ENCODE assay signal across 9 mouse cellular contexts in the genomic region with DNA sequence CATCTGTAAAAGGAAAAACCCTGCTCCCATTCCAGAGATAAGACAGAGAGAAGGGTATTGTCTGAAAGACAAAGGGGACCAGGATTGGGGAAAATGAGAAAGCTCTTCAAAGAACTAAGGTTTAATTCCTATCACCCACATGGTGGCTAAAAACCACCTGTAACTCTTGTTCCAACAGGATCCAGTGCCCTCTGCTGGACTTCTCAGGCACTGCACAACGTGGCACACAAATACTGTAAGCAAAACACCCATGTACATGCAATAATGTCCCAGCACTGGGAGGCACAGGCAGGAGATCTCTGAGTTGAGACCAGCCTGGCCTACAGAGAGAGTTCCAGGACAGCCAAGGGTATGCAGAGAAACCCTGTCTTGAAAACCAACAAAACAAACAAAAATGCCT. TPM values are rescaled to one million over a fixed set of nuclear protein-coding genes. Genes with fewer than 3 reads are reported as not detected.
DNase-seq lines count a peak whose midpoint lies in the region; ATAC-seq lines count a peak whose summit lies in the region.
"Had no signal": no experiment of that assay in that cellular context is flagged by ENCODE, and none has a peak within 500 bp of the region (broad histone marks: within the 10 kb centered on the region; RNA-seq: fewer than 3 reads in every experiment).

No protein-coding gene starts in this region.

- ATAC-seq in forebrain, embryonic 14.5 days = no peak
- no peak for ATAC-seq in forebrain, embryonic 15.5 days (replicated peaks)
- ATAC-seq in neural tube, embryonic 11.5 days (ENCODE audit: insufficient read depth, low FRiP score, low TSS enrichment) = no peak
- no peak for ATAC-seq in megakaryocyte, adult 5-6 weeks (ENCODE audit: poor library complexity, severe bottlenecking)

- peaks cover 50% of the 10 kb centered on the region for H3K36me3 ChIP-seq in forebrain, embryonic 14.5 days (ENCODE audit: control insufficient read depth, insufficient read depth, low read length)
- H3K36me3 ChIP-seq in forebrain, embryonic 15.5 days = peaks cover 44% of the 10 kb centered on the region
- peaks cover 29% of the 10 kb centered on the region for H3K36me3 ChIP-seq in neural tube, embryonic 11.5 days (ENCODE audit: control insufficient read depth, insufficient read depth, low read length)

- WGBS in forebrain, embryonic 14.5 days = 32% methylated on average over 1 of the region's 1 CpGs
- 31% methylated on average over 1 of the region's 1 CpGs for WGBS in forebrain, embryonic 15.5 days
- 33% methylated on average over 1 of the region's 1 CpGs for WGBS in neural tube, embryonic 11.5 days

- no peaks in the 10 kb centered on the region for H3K9me3 ChIP-seq in forebrain, embryonic 14.5 days (replicated peaks; ENCODE audit: control insufficient read depth, low read length)
- no peaks in the 10 kb centered on the region for H3K9me3 ChIP-seq in forebrain, embryonic 15.5 days
- no peaks in the 10 kb centered on the region for H3K9me3 ChIP-seq in neural tube, embryonic 11.5 days (ENCODE audit: control insufficient read depth, low read length)

- H3K4me1 ChIP-seq in forebrain, embryonic 14.5 days (ENCODE audit: control insufficient read depth, insufficient read depth, low read length) = peaks cover 13% of the 10 kb centered on the region
- H3K4me1 ChIP-seq in forebrain, embryonic 15.5 days = peaks cover 24% of the 10 kb centered on the region
- H3K4me1 ChIP-seq in neural tube, embryonic 11.5 days (ENCODE audit: control insufficient read depth, insufficient read depth, low read length) = peaks cover 14% of the 10 kb centered on the region

- no peak overlapping the region for H3K4me3 ChIP-seq in forebrain, embryonic 14.5 days (ENCODE audit: low read depth, low read length)
- no peak overlapping the region for H3K4me3 ChIP-seq in forebrain, embryonic 15.5 days
- no peak overlapping the region for H3K4me3 ChIP-seq in neural tube, embryonic 11.5 days (ENCODE audit: low read depth, low read length)

- peak; percentile 79 for DNase-seq in forebrain, embryonic 14.5 days (ENCODE audit: low spot score)
- DNase-seq in right cerebral cortex, adult 2 months (ENCODE audit: low spot score in 2 of 2) = peak; percentile 50 to 56
- DNase-seq in right cerebral cortex, postnatal 25 days = no peak
- DNase-seq in cerebellum, postnatal 14 days = peak; percentile 70 to 89
- DNase-seq in left cerebral cortex, adult 11 months (ENCODE audit: low spot score) = peak; percentile 47
- peak; percentile 71 for DNase-seq in neural tube, embryonic 11.5 days (ENCODE audit: low spot score)

- no peak overlapping the region for H3K27ac ChIP-seq in forebrain, embryonic 14.5 days (ENCODE audit: low read depth, low read length)
- H3K27ac ChIP-seq in forebrain, embryonic 15.5 days (replicated peaks) = no peak overlapping the region
- no peak overlapping the region for H3K27ac ChIP-seq in neural tube, embryonic 11.5 days (ENCODE audit: low read depth, low read length)

- H3K27me3 ChIP-seq in forebrain, embryonic 14.5 days (replicated peaks; ENCODE audit: control insufficient read depth, insufficient read depth, low read length) = no peaks in the 10 kb centered on the region
- no peaks in the 10 kb centered on the region for H3K27me3 ChIP-seq in forebrain, embryonic 15.5 days
- H3K27me3 ChIP-seq in neural tube, embryonic 11.5 days (ENCODE audit: control insufficient read depth, insufficient read depth, low read length) = no peaks in the 10 kb centered on the region

- H3K4me2 ChIP-seq in forebrain, embryonic 14.5 days (ENCODE audit: low read length) = no peak overlapping the region
- no peak overlapping the region for H3K4me2 ChIP-seq in forebrain, embryonic 15.5 days (replicated peaks)
- H3K4me2 ChIP-seq in neural tube, embryonic 11.5 days (ENCODE audit: low read depth) = no peak overlapping the region

- no peak overlapping the region for H3K9ac ChIP-seq in forebrain, embryonic 14.5 days (ENCODE audit: low read length)
- H3K9ac ChIP-seq in forebrain, embryonic 15.5 days (replicated peaks) = no peak overlapping the region
- no peak overlapping the region for H3K9ac ChIP-seq in neural tube, embryonic 11.5 days (ENCODE audit: low read length)

RNA-seq across cellular contexts. Expression of a gene that starts 2.9 kb away (rescaled TPM):
- 5.2 and 7.5 TPM in 2 replicates for polyA plus RNA-seq in forebrain, embryonic 14.5 days (2014; fragmentation: Nextera tagmentation; extraction: Ambion mirVana)
- polyA plus RNA-seq in forebrain, embryonic 15.5 days (2015; fragmentation: Nextera tagmentation; extraction: Ambion mirVana) = 13.8 and 14.8 TPM in 2 replicates
- 5.6 and 5.9 TPM in 2 replicates for polyA plus RNA-seq in neural tube, embryonic 11.5 days (2014; fragmentation: Nextera tagmentation; extraction: Ambion mirVana)
- 3.6 and 5.1 TPM in 2 replicates for total RNA-seq in megakaryocyte, adult 5-6 weeks (2015)
- total RNA-seq in megakaryocyte, adult 5-6 weeks (2017) = 7.1 and 13.8 TPM in 2 replicates

RNA-seq across cellular contexts. Expression of a gene that starts 2.9 kb away (rescaled TPM):
- 87.9 and 89.6 TPM in 2 replicates for polyA plus RNA-seq in forebrain, embryonic 14.5 days (2014; fragmentation: Nextera tagmentation; extraction: Ambion mirVana)
- polyA plus RNA-seq in forebrain, embryonic 15.5 days (2015; fragmentation: Nextera tagmentation; extraction: Ambion mirVana) = 88.7 and 92.7 TPM in 2 replicates
- 87.0 and 90.9 TPM in 2 replicates for polyA plus RNA-seq in neural tube, embryonic 11.5 days (2014; fragmentation: Nextera tagmentation; extraction: Ambion mirVana)
- total RNA-seq in megakaryocyte, adult 5-6 weeks (2015) = 92.0 and 93.7 TPM in 2 replicates
- 78.5 and 86.1 TPM in 2 replicates for total RNA-seq in megakaryocyte, adult 5-6 weeks (2017)

RNA-seq across cellular contexts. Expression of a gene that starts 10.5 kb away (rescaled TPM):
- polyA plus RNA-seq in forebrain, embryonic 14.5 days (2014; fragmentation: Nextera tagmentation; extraction: Ambion mirVana) = 0.11 and 0.14 TPM in 2 replicates
- 0.13 and 0.38 TPM in 2 replicates for polyA plus RNA-seq in forebrain, embryonic 15.5 days (2015; fragmentation: Nextera tagmentation; extraction: Ambion mirVana)
- polyA plus RNA-seq in neural tube, embryonic 11.5 days (2014; fragmentation: Nextera tagmentation; extraction: Ambion mirVana) = 0.15 and 0.16 TPM in 2 replicates
- not detected in 2 replicates for total RNA-seq in megakaryocyte, adult 5-6 weeks (2015)
- not detected in 2 replicates for total RNA-seq in megakaryocyte, adult 5-6 weeks (2017)
- total RNA-seq: layer of hippocampus, adult 18-20 months had no signal
